Mouse (Mus musculus) limb, embryonic 11.5 days (tissue): ENCODE measurements around the gene Tle6. TPM values are rescaled to one million over a fixed set of nuclear protein-coding genes. Genes with fewer than 3 reads are reported as not detected.

Source experiments
- ATAC-seq: fragments of 200-750 bp; cut with Nextera tagmentation; 2 replicates; pipeline ENCODE4 v1.8.0; 2017; ENCODE audit warnings: low read depth; ENCODE audit not compliant: insufficient number of reproducible peaks, low FRiP score, low TSS enrichment
- DNase-seq: peaks from one replicate; pipeline ENCODE4 v3.0.0-alpha.2; 2015; ENCODE audit warnings: low spot score
- H3K27ac ChIP-seq: fragments of 300-500 bp; sonication (generic); replicated peaks from 2 replicates; pipeline ENCODE4 v1.5.1; 2014; ENCODE audit warnings: low read depth, mild to moderate bottlenecking, low read length
- H3K27me3 ChIP-seq: fragments of 300-500 bp; sonication (generic); 2 replicates; pipeline ENCODE4 v1.6.1; 2014; ENCODE audit warnings: mild to moderate bottlenecking, low read length, mixed read lengths; ENCODE audit not compliant: control insufficient read depth, insufficient read depth
- H3K36me3 ChIP-seq: fragments of 300-500 bp; sonication (generic); 2 replicates; pipeline ENCODE4 v1.6.1; 2014; ENCODE audit warnings: mild to moderate bottlenecking, low read length, moderate library complexity, mixed read lengths; ENCODE audit not compliant: control insufficient read depth, insufficient read depth
- H3K4me1 ChIP-seq: fragments of 300-500 bp; sonication (generic); 2 replicates; pipeline ENCODE4 v1.6.1; 2014; ENCODE audit warnings: low read length, mixed read lengths; ENCODE audit not compliant: control insufficient read depth, insufficient read depth
- H3K4me2 ChIP-seq: fragments of 300-500 bp; sonication (generic); 2 replicates; pipeline ENCODE4 v1.6.1; 2014; ENCODE audit warnings: low read depth, mild to moderate bottlenecking, moderate library complexity; ENCODE audit not compliant: severe bottlenecking
- H3K4me3 ChIP-seq: fragments of 300-500 bp; sonication (generic); 2 replicates; pipeline ENCODE4 v1.5.1; 2014; ENCODE audit warnings: low read depth, low read length
- H3K9ac ChIP-seq: fragments of 300-500 bp; sonication (generic); 2 replicates; pipeline ENCODE4 v1.6.1; 2014; ENCODE audit warnings: mild to moderate bottlenecking, low read length
- H3K9me3 ChIP-seq: fragments of 300-500 bp; sonication (generic); 2 replicates; pipeline ENCODE4 v1.6.1; 2016; ENCODE audit warnings: low read length; ENCODE audit not compliant: control insufficient read depth
- WGBS: fragments of 180-500 bp; shearing (Covaris S2); extraction: QIAGEN DNeasy Blood & Tissue Kit; methylation state at CpG from one replicate; pipeline ENCODE4 v1.1.7; 2014; 5-methylcytosine and 5-hydroxymethylcytosine counted together
- polyA plus RNA-seq: library from polyadenylated mRNA; unstranded; fragments of >200 nt; fragmentation: Nextera tagmentation; extraction: Ambion mirVana; gene quantifications from 2 replicates; pipeline ENCODE4 v1.2.1, GENCODE M21; 2014

Tle6 gene
- polyA plus RNA-seq, 1 experiment from 2014 or later: 11.6 TPM

- DNase-seq (no peak), ATAC-seq (no peak)
Measured at GRCm38 (mm10) chr10:81627836-81628220, 27.0 kb upstream of the Tle6 start.

DNA sequence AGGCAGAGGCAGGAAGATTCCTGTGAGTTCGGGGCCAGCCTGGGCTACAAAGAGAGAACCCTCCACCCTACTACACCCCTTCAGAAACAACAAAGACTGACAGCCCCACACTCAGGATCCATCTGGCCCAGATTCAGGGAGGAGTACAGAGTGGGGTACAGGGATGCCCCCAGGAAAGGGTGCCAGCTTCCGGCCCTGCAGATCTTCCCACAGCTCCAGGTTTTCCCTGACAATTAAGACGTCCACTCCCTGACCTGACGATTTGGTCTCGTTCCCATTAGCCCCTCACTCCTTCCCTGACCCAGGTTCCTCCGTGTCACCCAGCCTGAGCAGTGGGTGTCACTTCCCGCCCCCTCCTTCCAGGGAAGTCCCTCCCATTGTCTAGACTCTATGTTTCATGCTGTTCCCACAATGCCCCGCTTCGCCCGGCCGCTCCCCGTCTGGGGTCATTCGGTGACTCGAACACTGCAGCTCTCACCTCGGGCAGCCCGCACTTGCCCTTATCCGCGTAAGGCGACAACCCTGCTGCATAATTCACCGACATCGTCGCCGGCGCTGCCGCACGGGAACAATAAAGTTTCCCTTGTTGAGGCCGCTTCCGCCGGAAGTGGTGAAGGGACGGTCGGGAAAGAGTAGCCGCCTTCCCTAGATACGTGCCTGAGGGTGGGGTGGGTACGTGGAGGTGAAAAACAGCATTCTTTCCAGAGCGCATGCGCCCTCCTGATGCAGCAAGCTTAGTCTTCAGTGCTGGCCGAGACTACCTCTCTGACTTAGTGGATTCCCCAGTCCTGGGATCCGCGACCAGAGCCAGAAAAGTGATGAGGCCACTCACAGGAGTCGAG is 26.3 kb upstream of the Tle6 start, which contains the start of gene Sirt6:
Gene Sirt6 (minus strand): TSS at position 804 of the 842 bp plus-strand sequence.
- Histone ChIP-seq H3K27me3 (no peaks in the 10 kb centered on the region), H3K9me3 (no peaks in the 10 kb centered on the region), H3K4me2 (peak within 1 kb of the TSS; percentile 83), H3K4me1 (peaks cover 5% of the 10 kb centered on the region), H3K27ac (peak within 1 kb of the TSS; percentile 84), H3K4me3 (peak within 1 kb of the TSS; percentile 71), H3K36me3 (peaks cover 4% of the 10 kb centered on the region; the same call in 1 of the 2 replicates), H3K9ac (peak within 1 kb of the TSS; percentile 85)
- peak; percentile 94 for DNase-seq
- ATAC-seq: peak; percentile 81; the same call in 1 of the 2 replicates
- WGBS: 7% methylated on average over 40 of the region's 40 CpGs

More at GRCm38 (mm10) chr10:81627836-81628220, 27.0 kb upstream of the Tle6 start:
- 67% methylated on average over 7 of the region's 7 CpGs for WGBS
- Histone ChIP-seq H3K27ac (peak overlapping the region; percentile 84), H3K4me2 (peak overlapping the region; percentile 83), H3K9me3 (no peaks in the 10 kb centered on the region), H3K4me3 (peak overlapping the region; percentile 71), H3K4me1 (peaks cover 5% of the 10 kb centered on the region), H3K9ac (peak overlapping the region; percentile 85), H3K36me3 (peaks cover 4% of the 10 kb centered on the region; the same call in 1 of the 2 replicates), H3K27me3 (no peaks in the 10 kb centered on the region)

- Histone ChIP-seq H3K27me3 (no peaks in the 10 kb centered on the region), H3K36me3 (peaks cover 4% of the 10 kb centered on the region), H3K4me1 (peaks cover 5% of the 10 kb centered on the region), H3K27ac (no peak overlapping the region; the same call in 1 of the 2 replicates), H3K4me2 (peak overlapping the region; percentile 83), H3K9me3 (no peaks in the 10 kb centered on the region), H3K4me3 (peak overlapping the region; percentile 71), H3K9ac (peak overlapping the region; percentile 85; the same call in 1 of the 2 replicates)
- no peak; the same call in 1 of the 2 replicates for ATAC-seq
- DNase-seq: no peak
- 92% methylated on average over 22 of the region's 22 CpGs for WGBS
Measured at GRCm38 (mm10) chr10:81626101-81626993, 25.5 kb upstream of the Tle6 start.

- Histone ChIP-seq H3K36me3 (peaks cover 9% of the 10 kb centered on the region), H3K9ac (no peak overlapping the region), H3K4me1 (peaks cover 5% of the 10 kb centered on the region), H3K9me3 (no peaks in the 10 kb centered on the region), H3K4me3 (no peak overlapping the region), H3K4me2 (no peak overlapping the region), H3K27me3 (no peaks in the 10 kb centered on the region), H3K27ac (no peak overlapping the region)
- ATAC-seq: no peak
- DNase-seq: no peak
- WGBS: 62% methylated on average over 8 of the region's 8 CpGs
Measured at GRCm38 (mm10) chr10:81623441-81623840, 22.6 kb upstream of the Tle6 start.

DNA sequence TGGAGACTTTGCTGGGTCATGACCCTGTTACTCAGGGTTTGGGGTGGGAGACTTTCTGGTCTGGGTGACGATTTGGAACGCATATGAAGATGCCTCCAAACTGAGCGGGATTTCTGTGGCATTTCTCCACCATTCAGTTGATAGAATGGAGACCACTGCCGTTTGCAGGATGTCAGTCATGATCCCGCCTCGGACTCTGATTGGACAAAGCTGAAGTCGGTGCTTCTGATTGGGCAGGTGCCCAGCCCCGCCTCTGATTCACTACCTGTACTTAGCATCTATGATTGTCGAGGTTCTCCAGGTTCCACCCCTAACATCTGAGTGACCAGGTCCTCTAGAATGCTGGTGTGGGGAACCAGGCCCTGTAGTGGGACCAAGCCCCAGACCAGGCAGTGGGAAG is 19.9 kb upstream of the Tle6 start:
- 60% methylated on average over 9 of the region's 9 CpGs for WGBS
- H3K9me3 ChIP-seq: no peaks in the 10 kb centered on the region
- no peak overlapping the region for H3K9ac ChIP-seq
- no peak for DNase-seq
- no peak overlapping the region for H3K4me2 ChIP-seq
- H3K27ac ChIP-seq: no peak overlapping the region
- H3K4me3 ChIP-seq: no peak overlapping the region
- H3K36me3 ChIP-seq: peaks cover 9% of the 10 kb centered on the region
- no peaks in the 10 kb centered on the region for H3K27me3 ChIP-seq
- H3K4me1 ChIP-seq: no peaks in the 10 kb centered on the region
- ATAC-seq: no peak

- H3K27ac ChIP-seq: no peak overlapping the region
- H3K4me2 ChIP-seq: no peak overlapping the region
- H3K9ac ChIP-seq: no peak overlapping the region
- no peaks in the 10 kb centered on the region for H3K9me3 ChIP-seq
- peaks cover 9% of the 10 kb centered on the region for H3K36me3 ChIP-seq
- 92% methylated on average over 5 of the region's 5 CpGs for WGBS
- no peak for DNase-seq
- no peaks in the 10 kb centered on the region for H3K4me1 ChIP-seq
- ATAC-seq: no peak
- no peaks in the 10 kb centered on the region for H3K27me3 ChIP-seq
- no peak overlapping the region for H3K4me3 ChIP-seq
Measured at GRCm38 (mm10) chr10:81619976-81620375, 19.1 kb upstream of the Tle6 start.

GRCm38 (mm10) chr10:81615486-81615885 is 14.6 kb upstream of the Tle6 start:
- Histone ChIP-seq H3K27me3 (no peaks in the 10 kb centered on the region), H3K9ac (no peak overlapping the region), H3K4me2 (no peak overlapping the region; the same call in 1 of the 2 replicates), H3K9me3 (no peaks in the 10 kb centered on the region), H3K4me3 (no peak overlapping the region), H3K4me1 (no peaks in the 10 kb centered on the region), H3K27ac (peak overlapping the region; percentile 38; the same call in 1 of the 2 replicates), H3K36me3 (no peaks in the 10 kb centered on the region)
- 50% methylated on average over 6 of the region's 6 CpGs for WGBS
- ATAC-seq (peak; percentile 67), DNase-seq (peak; percentile 74)

DNA sequence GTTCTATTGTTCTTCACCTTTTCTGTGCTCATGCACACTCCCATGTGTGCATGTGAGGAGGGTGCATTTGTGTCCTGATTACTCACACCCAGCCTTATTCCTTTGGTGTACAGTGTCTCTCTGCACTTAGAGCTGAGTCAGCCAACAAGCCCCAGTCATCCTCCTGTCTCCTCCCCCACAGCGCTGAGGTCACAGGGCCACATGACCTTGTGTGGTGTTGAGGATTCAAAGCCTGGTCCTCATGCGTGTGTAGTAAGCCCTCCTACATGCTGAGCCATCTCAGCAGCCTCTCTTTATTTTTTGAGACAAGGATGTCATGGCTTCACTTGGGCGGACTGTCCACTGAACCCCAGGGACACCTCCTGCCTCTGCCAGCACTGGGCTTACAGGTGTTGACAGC is 11.9 kb upstream of the Tle6 start:
- DNase-seq (no peak), ATAC-seq (no peak)
- Histone ChIP-seq H3K9me3 (no peaks in the 10 kb centered on the region), H3K36me3 (no peaks in the 10 kb centered on the region), H3K4me1 (no peaks in the 10 kb centered on the region), H3K27me3 (no peaks in the 10 kb centered on the region), H3K4me2 (no peak overlapping the region), H3K27ac (no peak overlapping the region), H3K9ac (no peak overlapping the region), H3K4me3 (no peak overlapping the region)
- 79% methylated on average over 3 of the region's 3 CpGs for WGBS
